Mouse (Mus musculus) layer of hippocampus, postnatal 36 days (tissue): ENCODE results near the gene Rbpjl. TPM values are rescaled to one million over a fixed set of nuclear protein-coding genes. Genes with fewer than 3 reads are reported as not detected.

Source experiments
- DNase-seq, 2 experiments: peaks; one replicate each; pipeline ENCODE4 v3.0.0; 2022
- total RNA-seq, 2 experiments: library from RNA; stranded (reverse); gene quantifications; 2 replicates each; pipeline ENCODE4 v1.2.3; 2021

Rbpjl gene
- total RNA-seq, 2 experiments from 2014 or later: 0.35 to 0.46 TPM

DNA sequence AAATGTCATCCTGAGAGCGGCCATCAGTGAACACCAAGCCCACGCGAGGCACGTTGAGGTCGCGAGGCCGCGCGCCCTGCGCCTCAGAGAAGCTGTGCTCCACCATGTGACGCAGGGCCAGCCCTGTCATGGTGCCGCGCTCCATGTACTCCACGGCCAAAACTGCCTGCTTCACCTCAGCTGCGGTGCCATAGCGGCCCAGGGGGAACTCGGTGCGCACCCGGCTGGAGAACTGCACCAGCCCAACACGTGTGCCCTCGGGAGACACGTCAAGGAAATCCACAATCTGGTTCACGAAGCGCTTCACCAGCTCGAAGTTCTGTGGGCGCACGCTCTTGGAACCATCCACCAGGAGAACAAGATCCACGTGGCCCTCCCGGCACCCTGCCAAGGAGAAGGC, 9.8 kb upstream of the Rbpjl start:
- no peak for DNase-seq

- no peak for DNase-seq
Measured at GRCm38 (mm10) chr2:164396076-164396475, 6.9 kb upstream of the Rbpjl start.

DNA sequence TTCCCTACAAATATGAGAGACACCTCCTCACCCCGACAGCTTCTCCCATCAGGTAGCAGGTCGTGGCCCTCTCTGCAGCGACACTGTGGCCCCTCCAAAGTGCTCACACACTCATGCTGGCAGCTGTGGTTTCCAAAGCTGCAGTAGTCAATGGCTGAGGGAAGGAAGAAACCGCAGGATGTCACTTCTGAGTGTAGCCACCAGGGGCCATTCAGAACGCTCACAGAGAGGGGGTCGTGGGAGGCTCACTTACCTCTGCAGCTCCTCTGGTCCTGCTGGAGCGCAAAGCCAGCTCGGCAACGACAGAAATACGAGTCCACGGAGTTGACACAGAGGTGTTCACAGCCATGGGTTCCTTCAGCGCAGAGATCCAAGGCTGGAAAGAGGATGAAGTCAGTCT, 6.0 kb upstream of the Rbpjl start:
- DNase-seq: no peak

GRCm38 (mm10) chr2:164403396-164404081, 598 bp downstream of the Rbpjl start:
- no peak for DNase-seq

- no peak for DNase-seq
Measured at GRCm38 (mm10) chr2:164404082-164404990, 1.4 kb downstream of the Rbpjl start.

DNA sequence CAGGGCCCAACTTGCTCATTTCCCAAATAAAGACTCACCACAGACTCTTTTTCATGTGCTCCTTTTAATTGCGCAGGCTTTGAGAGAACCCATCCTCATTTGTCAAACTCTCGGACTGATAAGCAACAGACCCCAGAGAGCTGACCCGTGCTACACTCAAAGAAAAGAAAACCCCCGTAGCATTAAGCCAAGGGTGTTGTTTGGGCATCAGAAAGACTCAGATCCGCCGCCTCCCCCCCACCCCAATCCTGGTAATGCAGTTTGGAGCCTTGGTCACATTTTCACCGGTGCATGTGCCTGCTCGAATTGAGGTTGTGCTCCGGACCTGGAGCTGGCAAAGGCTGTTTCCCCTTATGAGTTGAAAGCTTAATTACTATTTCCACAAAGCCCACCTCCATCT, 2.1 kb downstream of the Rbpjl start, which contains the start of gene Matn4:
Gene Matn4, minus strand, starts transcription at position 101 of the 400 bp plus-strand sequence.
- DNase-seq: no peak

DNA sequence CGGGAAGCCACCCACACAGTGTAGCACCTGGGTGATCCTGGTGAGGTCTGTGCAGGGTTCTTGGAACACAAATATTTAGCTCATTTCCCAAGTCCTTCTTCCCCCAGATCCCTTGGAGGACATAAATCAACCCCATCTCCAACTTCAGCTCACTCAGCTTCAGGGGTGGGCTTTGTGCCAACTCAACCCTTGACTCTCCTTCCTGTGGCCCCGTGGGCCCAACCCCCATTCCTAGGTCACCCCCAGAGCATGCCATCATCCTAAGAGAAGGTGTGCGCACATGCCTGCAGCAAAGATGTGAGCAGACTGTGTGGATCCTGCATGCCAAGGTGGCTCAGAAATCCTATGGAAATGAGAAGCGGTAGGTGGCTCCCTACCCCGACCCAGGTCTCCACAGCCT, 2.6 kb downstream of the Rbpjl start:
- no peak for DNase-seq

- peak; percentile 62 to 74 for DNase-seq
Measured at GRCm38 (mm10) chr2:164407708-164408107, 4.8 kb downstream of the Rbpjl start.

GRCm38 (mm10) chr2:164414167-164414566, 11.2 kb downstream of the Rbpjl start:
- DNase-seq: no peak

DNA sequence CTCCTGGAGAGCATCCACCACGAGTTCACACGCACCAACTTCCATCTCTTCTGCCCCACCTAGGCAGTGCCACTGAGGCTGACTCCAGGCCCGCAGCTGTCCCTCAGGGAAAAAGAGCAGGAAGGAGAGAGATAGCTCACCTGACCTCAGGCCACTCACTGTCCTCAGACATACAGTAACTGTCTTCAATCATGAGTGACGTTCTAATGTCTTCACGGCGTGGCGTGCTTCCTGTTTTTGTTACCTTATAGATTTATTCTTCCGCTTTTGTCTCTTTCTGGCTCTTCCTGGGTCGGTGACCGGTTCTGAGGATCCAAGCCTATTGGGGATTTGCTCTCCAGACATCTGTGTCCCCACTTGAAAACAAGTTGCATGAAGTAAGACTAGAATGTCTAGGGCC, 11.6 kb downstream of the Rbpjl start:
- no peak for DNase-seq

- no peak for DNase-seq
Measured at GRCm38 (mm10) chr2:164417198-164417597, 14.3 kb downstream of the Rbpjl start.

- DNase-seq: no peak
Measured at GRCm38 (mm10) chr2:164418308-164418875, 15.5 kb downstream of the Rbpjl start.

- no peak for DNase-seq
Measured at GRCm38 (mm10) chr2:164419489-164419888, 16.5 kb downstream of the Rbpjl start.

- DNase-seq: no peak
Measured at GRCm38 (mm10) chr2:164421306-164421705, 18.4 kb downstream of the Rbpjl start.

GRCm38 (mm10) chr2:164421979-164422378, 19.0 kb downstream of the Rbpjl start:
- DNase-seq: no peak

DNA sequence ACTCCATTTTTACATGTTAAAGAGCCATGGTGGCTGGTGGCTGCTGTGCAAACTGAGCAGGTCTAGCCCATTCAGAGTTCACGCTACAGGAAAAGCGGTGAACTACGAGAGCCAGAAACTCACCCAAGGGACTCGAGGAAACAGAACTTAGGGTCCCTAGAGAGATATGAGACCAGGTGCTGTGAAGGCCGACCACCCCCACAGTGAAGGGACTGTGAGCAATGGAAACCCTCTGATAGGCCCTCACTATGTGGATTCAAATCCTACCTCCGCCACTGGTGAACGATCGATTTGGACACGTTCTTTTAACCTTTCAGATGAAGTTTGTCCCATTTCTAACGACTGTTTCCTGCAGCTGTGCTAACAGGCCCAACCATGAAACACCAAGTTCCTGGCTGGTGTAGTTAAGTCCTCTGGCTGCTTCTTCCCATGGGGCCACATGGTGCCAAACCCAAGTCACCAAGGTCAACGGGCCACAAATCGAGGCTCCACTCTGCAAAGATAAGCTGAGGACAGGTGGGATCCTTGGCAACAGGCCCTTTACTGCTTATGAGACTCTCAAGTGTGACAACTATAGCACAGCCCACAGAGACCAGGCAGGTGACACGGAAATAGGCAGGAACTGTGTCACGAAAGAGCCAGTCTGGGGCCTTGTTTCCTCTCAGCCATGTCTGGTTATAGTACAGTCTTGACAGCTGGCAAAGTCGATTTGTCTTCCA, 19.9 kb downstream of the Rbpjl start:
- no peak for DNase-seq

DNA sequence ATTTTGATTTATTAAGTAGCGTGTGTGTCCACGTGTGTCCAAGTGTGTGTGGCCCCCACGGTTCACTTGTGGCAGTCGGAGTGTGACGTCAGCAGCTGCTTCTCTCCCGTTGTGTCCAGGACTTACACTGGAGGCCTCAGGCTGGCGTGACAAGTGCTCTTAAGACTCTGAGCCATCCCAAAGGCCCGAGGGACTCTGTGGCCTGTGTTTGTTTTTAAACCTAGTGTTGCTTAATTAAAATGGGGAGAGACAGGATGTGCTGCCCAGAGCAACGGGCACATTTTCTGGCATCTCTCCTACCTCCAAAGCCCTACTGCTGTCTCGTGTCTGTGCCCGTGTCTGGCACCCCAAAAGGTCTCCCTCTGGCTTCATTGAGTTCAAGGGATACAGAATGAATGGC, 20.5 kb downstream of the Rbpjl start:
- DNase-seq: peak in 1 of 2 experiments; percentile 51

DNA sequence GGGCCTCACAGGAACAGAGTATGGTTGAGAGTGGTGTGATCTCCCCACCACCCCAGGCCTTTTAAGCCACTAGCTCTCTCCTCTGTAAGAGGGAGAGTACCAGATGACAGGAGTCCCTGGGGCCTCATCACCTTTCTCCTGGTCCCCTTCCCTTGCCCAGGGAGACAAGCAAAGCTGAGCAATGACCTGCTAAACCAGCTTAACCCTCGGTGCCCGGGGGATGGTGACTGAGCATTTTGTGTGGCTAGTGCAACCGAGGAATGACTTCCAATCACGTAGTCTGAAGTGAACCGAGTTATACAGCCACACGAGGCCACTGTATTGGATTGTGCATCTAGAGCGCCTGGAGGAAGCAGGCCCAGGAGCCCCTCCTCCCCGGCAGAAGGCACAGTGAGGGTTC, 21.5 kb downstream of the Rbpjl start:
- DNase-seq: no peak

DNA sequence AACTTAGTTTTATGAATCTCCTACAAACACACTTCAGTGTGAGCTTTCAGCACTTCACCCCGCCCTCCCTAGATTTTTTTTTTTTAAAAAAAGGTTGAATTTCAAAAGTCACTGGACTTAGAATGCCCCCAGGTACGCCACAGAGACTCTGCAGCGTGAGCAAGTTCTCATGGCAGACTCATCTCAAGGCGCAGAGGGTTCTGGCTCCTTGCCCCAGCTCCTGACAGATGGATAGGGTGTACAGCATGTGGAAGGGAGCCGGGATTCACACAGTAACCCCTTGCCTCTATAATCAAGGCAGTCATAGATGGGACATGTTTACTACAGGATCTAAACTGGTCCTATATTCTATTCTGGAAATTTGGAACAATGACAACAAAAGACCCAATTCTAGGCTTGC, 22.5 kb downstream of the Rbpjl start:
- DNase-seq: no peak

DNA sequence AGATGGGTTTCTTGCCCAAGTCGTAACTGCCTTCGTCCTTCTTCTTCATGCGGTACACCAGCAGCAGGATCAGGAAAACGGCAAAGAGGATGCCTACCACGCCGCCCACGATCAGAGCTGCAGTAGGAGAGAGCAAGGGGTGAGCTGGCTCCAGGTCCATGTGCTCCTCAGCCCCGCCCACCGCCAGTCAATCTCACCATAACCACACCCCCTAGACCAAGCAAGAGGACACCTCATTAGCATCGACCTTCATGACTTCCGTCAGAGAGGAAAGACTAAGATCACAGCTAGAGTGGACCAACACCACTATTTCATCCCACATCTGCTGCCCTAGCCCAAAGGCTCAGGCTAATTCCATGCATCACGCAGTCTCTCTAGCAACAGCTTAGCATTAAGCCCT, 23.2 kb downstream of the Rbpjl start:
- no peak for DNase-seq

GRCm38 (mm10) chr2:164426952-164427351, 24.0 kb downstream of the Rbpjl start:
- DNase-seq: no peak

GRCm38 (mm10) chr2:164428451-164428850, 25.5 kb downstream of the Rbpjl start:
- no peak for DNase-seq
